Mouse (Mus musculus) layer of hippocampus, postnatal 10 days (tissue): ENCODE data around the gene Cdyl2. TPM values are rescaled to one million over a fixed set of nuclear protein-coding genes. Genes with fewer than 3 reads are reported as not detected.

Source experiments
- DNase-seq, 2 experiments: peaks; one replicate each; pipeline ENCODE4 v3.0.0; 2021; ENCODE audit warnings: low spot score in 2 of 2
- long read RNA-seq: library from polyadenylated mRNA; stranded (forward); transcript quantifications from one replicate; pipeline ENCODE4 v2.0.0, GENCODE M21; 2023
- total RNA-seq, 2 experiments: library from RNA; stranded (reverse); gene quantifications; 2 replicates each; pipeline ENCODE4 v1.2.3; 2021

The Cdyl2 gene
- total RNA-seq: 10 to 100 TPM; 11.9 to 12.7 TPM
- long read RNA-seq, transcript Cdyl2-201 (7 exons, 2,411 nt): major isoform, 8 of 10 reads
- long read RNA-seq, partial matches to known transcripts: 1 of 10 reads
- long read RNA-seq, other reads (novel, unspliced or antisense): 1 of 10 reads

GRCm38 (mm10) chr8:116732684-116733647 is at the start of gene Cdyl2:
Gene Cdyl2 (minus strand): TSS chr8:116732991.
- peak; percentile 81 to 88 for DNase-seq

- no peak for DNase-seq
Measured at GRCm38 (mm10) chr8:116780594-116780993, 47.8 kb upstream of the Cdyl2 start.

GRCm38 (mm10) chr8:116774220-116774619 is 41.4 kb upstream of the Cdyl2 start:
- no peak for DNase-seq

- DNase-seq: no peak
Measured at GRCm38 (mm10) chr8:116772727-116773126, 39.9 kb upstream of the Cdyl2 start.

GRCm38 (mm10) chr8:116771797-116772343 is 39.1 kb upstream of the Cdyl2 start:
- peak; percentile 20 to 21 for DNase-seq

GRCm38 (mm10) chr8:116770756-116771155 is 38.0 kb upstream of the Cdyl2 start:
- DNase-seq: no peak

GRCm38 (mm10) chr8:116756174-116756573 is 23.4 kb upstream of the Cdyl2 start:
- DNase-seq: no peak

- peak; percentile 18 to 40 for DNase-seq
Measured at GRCm38 (mm10) chr8:116755557-116755956, 22.8 kb upstream of the Cdyl2 start.

- DNase-seq: no peak
Measured at GRCm38 (mm10) chr8:116740726-116741125, 7.9 kb upstream of the Cdyl2 start.

- DNase-seq: no peak
Measured at GRCm38 (mm10) chr8:116735306-116735705, 2.5 kb upstream of the Cdyl2 start.

GRCm38 (mm10) chr8:116734176-116734575 is 1.4 kb upstream of the Cdyl2 start:
- DNase-seq: no peak

- no peak for DNase-seq
Measured at GRCm38 (mm10) chr8:116733648-116734014, 840 bp upstream of the Cdyl2 start.

- DNase-seq: peak in 1 of 2 experiments; percentile 22
Measured at GRCm38 (mm10) chr8:116731976-116732683, 661 bp downstream of the Cdyl2 start.

- no peak for DNase-seq
Measured at GRCm38 (mm10) chr8:116721451-116721850, 11.3 kb downstream of the Cdyl2 start.

- no peak for DNase-seq
Measured at GRCm38 (mm10) chr8:116707496-116707895, 25.3 kb downstream of the Cdyl2 start.

GRCm38 (mm10) chr8:116702501-116702900 is 30.3 kb downstream of the Cdyl2 start:
- no peak for DNase-seq

GRCm38 (mm10) chr8:116692931-116693330 is 39.9 kb downstream of the Cdyl2 start:
- no peak for DNase-seq

GRCm38 (mm10) chr8:116689741-116690140 is 43.0 kb downstream of the Cdyl2 start:
- DNase-seq: no peak

- no peak for DNase-seq
Measured at GRCm38 (mm10) chr8:116676174-116676573, 56.6 kb downstream of the Cdyl2 start.

- DNase-seq: peak in 1 of 2 experiments; percentile 6
Measured at GRCm38 (mm10) chr8:116673966-116674805, 58.6 kb downstream of the Cdyl2 start.

- peak in 1 of 2 experiments; percentile 2 for DNase-seq
Measured at GRCm38 (mm10) chr8:116673493-116673892, 59.3 kb downstream of the Cdyl2 start.
